Mouse (Mus musculus): ENCODE measurements at regions not wholly inside any gene's neighbourhood (a gene's known extent, or its start where the extent isn't known, plus 50 kb on each side); places are given as distances from the start of the nearest gene placed in this dataset.

DNA sequence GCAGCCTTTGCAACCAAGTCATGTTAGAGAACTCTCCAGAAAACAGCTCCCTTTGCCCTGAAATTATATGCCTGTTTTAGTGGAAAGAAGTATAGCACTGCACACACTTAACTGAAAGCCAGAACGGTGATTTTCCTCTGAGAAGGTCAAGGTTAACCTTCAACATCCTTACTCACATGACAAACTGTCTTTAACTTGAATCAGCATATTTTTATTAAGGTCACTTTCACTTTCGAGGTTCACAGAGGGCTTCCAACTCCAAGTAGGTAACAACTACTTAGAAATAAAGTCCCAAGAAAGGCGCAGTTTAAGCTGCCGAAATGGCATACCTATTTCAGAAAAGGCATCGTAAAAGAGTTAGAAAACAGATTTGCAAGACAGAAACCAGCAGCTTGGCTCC lies 502.4 kb downstream of the Adgrl2 start:
- Histone ChIP-seq H3K36me3 (replicated peaks; ENCODE audit: low read length) (no peaks in the 10 kb centered on the region), H3K27me3 (replicated peaks) (no peaks in the 10 kb centered on the region), H3K4me1 (peaks cover 7% of the 10 kb centered on the region), H3K4me3 (replicated peaks) (no peak overlapping the region), H3K9me3 (no peaks in the 10 kb centered on the region)
- no peak for TF ChIP-seq FLI1 (IDR thresholded peaks at IDR 0.05; ENCODE audit: low read length)
- TF ChIP-seq GATA1 (IDR thresholded peaks at IDR 0.05; ENCODE audit: borderline replicate concordance, low read length) = no peak

DNA sequence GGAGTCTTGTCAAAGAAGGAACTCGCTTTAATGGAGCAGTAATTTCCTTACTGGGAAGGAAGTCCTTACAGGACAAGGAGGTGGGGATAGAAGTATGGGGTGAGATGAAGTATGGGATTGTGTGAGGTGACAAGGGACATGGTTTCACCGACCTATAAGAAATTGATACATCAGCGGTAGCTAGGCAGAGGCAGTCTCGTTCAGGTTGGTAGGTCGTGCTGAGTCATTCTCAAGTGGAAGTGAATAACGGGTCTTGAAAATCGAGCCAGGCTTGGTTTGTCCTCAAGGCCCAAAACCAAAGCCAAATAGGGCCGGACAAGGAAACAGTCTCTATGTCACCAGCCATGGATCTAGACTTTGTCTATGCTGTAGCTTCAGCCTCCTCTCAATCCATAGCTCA lies 514.5 kb downstream of the Adgrl2 start:
- TF ChIP-seq GATA1 (IDR thresholded peaks at IDR 0.05; ENCODE audit: borderline replicate concordance, low read length) (no peak), FLI1 (IDR thresholded peaks at IDR 0.05; ENCODE audit: low read length) (no peak)
- no peaks in the 10 kb centered on the region for H3K27me3 ChIP-seq (replicated peaks)
- H3K36me3 ChIP-seq (replicated peaks; ENCODE audit: low read length) = no peaks in the 10 kb centered on the region
- 0 out of 2 replicates have a peak, but pooled peaks cover 3% of the 10 kb centered on the region for H3K9me3 ChIP-seq
- H3K4me1 ChIP-seq = no peaks in the 10 kb centered on the region
- H3K4me3 ChIP-seq (replicated peaks) = no peak overlapping the region

- no peaks in the 10 kb centered on the region for H3K27me3 ChIP-seq (replicated peaks)
- H3K4me1 ChIP-seq = no peaks in the 10 kb centered on the region
- no peaks in the 10 kb centered on the region for H3K9me3 ChIP-seq
- no peaks in the 10 kb centered on the region for H3K36me3 ChIP-seq (replicated peaks; ENCODE audit: low read length)
- TF ChIP-seq GATA1 (IDR thresholded peaks at IDR 0.05; ENCODE audit: borderline replicate concordance, low read length) (no peak), FLI1 (IDR thresholded peaks at IDR 0.05; ENCODE audit: low read length) (no peak)
- H3K4me3 ChIP-seq (replicated peaks) = no peak overlapping the region
Observed at GRCm38 (mm10) chr3:148472943-148473444, 517.4 kb downstream of the Adgrl2 start.

GRCm38 (mm10) chr3:148465456-148465855 lies 524.9 kb downstream of the Adgrl2 start:
- Histone ChIP-seq H3K4me1 (no peaks in the 10 kb centered on the region), H3K36me3 (replicated peaks; ENCODE audit: low read length) (no peaks in the 10 kb centered on the region), H3K9me3 (no peaks in the 10 kb centered on the region), H3K27me3 (replicated peaks) (no peaks in the 10 kb centered on the region), H3K4me3 (replicated peaks) (no peak overlapping the region)
- TF ChIP-seq GATA1 (IDR thresholded peaks at IDR 0.05; ENCODE audit: borderline replicate concordance, low read length) (no peak), FLI1 (IDR thresholded peaks at IDR 0.05; ENCODE audit: low read length) (no peak)

DNA sequence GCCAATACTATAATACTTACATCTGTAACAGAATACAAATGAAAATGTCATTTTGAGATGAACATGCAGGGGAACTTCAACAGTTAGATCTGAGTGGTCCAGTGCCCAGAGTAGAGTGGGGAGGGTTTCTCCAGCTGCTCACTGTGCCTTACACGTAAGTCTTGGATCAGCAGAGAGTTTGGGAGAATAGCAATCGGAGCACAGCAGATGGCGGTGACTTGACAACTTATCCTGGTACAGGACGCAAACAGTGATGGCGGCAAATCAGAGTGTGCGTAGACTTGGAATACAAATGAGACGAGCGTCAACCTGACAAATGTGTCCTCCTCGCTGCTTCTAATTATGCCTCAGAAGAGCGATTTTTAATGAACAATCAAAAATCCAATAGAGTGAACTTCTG lies 527.6 kb downstream of the Adgrl2 start:
- TF ChIP-seq GATA1 (IDR thresholded peaks at IDR 0.05; ENCODE audit: borderline replicate concordance, low read length) (no peak), FLI1 (IDR thresholded peaks at IDR 0.05; ENCODE audit: low read length) (no peak)
- no peaks in the 10 kb centered on the region for H3K9me3 ChIP-seq
- no peaks in the 10 kb centered on the region for H3K4me1 ChIP-seq
- H3K27me3 ChIP-seq (replicated peaks) = no peaks in the 10 kb centered on the region
- no peak overlapping the region for H3K4me3 ChIP-seq (replicated peaks)
- no peaks in the 10 kb centered on the region for H3K36me3 ChIP-seq (replicated peaks; ENCODE audit: low read length)

DNA sequence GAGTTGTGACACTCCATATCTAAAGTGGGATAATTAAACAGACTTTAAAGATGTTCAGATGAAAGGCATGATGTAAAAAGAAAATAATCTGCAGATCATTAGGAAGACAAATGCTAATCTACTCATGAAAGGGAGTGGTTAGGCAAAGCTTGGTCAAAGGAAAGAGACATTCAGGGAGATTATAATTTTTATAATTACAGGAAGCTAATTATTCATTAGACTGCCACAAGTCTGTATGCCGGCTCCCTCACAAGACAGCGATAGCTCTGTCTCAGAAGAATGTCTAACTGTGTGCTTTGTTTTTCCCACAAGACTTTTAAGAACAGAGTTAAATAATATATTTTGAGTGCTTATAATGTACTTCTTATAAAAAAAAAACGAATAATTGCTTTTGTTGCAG lies 541.5 kb downstream of the Adgrl2 start:
- TF ChIP-seq GATA1 (IDR thresholded peaks at IDR 0.05; ENCODE audit: borderline replicate concordance, low read length) = no peak
- TF ChIP-seq FLI1 (IDR thresholded peaks at IDR 0.05; ENCODE audit: low read length) = no peak
- H3K4me3 ChIP-seq (replicated peaks) = no peak overlapping the region
- no peaks in the 10 kb centered on the region for H3K36me3 ChIP-seq (replicated peaks; ENCODE audit: low read length)
- no peaks in the 10 kb centered on the region for H3K9me3 ChIP-seq
- no peaks in the 10 kb centered on the region for H3K27me3 ChIP-seq (replicated peaks)
- H3K4me1 ChIP-seq = no peaks in the 10 kb centered on the region

DNA sequence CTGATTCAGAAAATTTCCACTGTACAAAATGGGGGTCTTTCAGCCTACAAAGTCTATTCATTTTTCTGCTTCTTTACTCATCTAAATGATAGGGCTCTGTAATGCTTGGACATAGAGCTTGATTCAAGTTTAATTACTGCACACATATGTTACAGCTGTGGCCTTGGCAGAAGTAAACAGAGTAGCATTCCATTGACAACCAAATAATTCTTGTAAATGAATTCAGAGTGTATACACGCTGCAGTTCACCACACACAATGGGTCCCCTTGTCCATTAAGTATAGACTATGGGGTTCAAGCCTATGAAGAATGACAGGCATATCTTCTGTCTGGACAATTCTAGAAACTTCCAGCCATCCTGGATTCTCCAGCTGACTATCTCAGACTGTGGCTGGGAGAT lies 541.9 kb downstream of the Adgrl2 start:
- TF ChIP-seq FLI1 (IDR thresholded peaks at IDR 0.05; ENCODE audit: low read length) = no peak
- no peak for TF ChIP-seq GATA1 (IDR thresholded peaks at IDR 0.05; ENCODE audit: borderline replicate concordance, low read length)
- no peaks in the 10 kb centered on the region for H3K9me3 ChIP-seq
- H3K4me3 ChIP-seq (replicated peaks) = no peak overlapping the region
- H3K4me1 ChIP-seq = no peaks in the 10 kb centered on the region
- no peaks in the 10 kb centered on the region for H3K36me3 ChIP-seq (replicated peaks; ENCODE audit: low read length)
- H3K27me3 ChIP-seq (replicated peaks) = no peaks in the 10 kb centered on the region

GRCm38 (mm10) chr3:148446845-148447244 lies 543.5 kb downstream of the Adgrl2 start:
- no peak overlapping the region for H3K4me3 ChIP-seq (replicated peaks)
- H3K4me1 ChIP-seq = no peaks in the 10 kb centered on the region

GRCm38 (mm10) chr3:148443012-148443411 lies 547.3 kb downstream of the Adgrl2 start:
- Histone ChIP-seq H3K4me1 (no peaks in the 10 kb centered on the region), H3K36me3 (replicated peaks; ENCODE audit: low read length) (no peaks in the 10 kb centered on the region), H3K27me3 (replicated peaks) (no peaks in the 10 kb centered on the region), H3K9me3 (no peaks in the 10 kb centered on the region), H3K4me3 (replicated peaks) (no peak overlapping the region)
- TF ChIP-seq FLI1 (IDR thresholded peaks at IDR 0.05; ENCODE audit: low read length) (no peak), GATA1 (IDR thresholded peaks at IDR 0.05; ENCODE audit: borderline replicate concordance, low read length) (no peak)

More at GRCm38 (mm10) chr3:148446845-148447244, 543.5 kb downstream of the Adgrl2 start:
- TF ChIP-seq GATA1 (IDR thresholded peaks at IDR 0.05; ENCODE audit: borderline replicate concordance, low read length) = no peak
- no peak for TF ChIP-seq FLI1 (IDR thresholded peaks at IDR 0.05; ENCODE audit: low read length)
- Histone ChIP-seq H3K27me3 (replicated peaks) (no peaks in the 10 kb centered on the region), H3K9me3 (no peaks in the 10 kb centered on the region), H3K36me3 (replicated peaks; ENCODE audit: low read length) (no peaks in the 10 kb centered on the region)

DNA sequence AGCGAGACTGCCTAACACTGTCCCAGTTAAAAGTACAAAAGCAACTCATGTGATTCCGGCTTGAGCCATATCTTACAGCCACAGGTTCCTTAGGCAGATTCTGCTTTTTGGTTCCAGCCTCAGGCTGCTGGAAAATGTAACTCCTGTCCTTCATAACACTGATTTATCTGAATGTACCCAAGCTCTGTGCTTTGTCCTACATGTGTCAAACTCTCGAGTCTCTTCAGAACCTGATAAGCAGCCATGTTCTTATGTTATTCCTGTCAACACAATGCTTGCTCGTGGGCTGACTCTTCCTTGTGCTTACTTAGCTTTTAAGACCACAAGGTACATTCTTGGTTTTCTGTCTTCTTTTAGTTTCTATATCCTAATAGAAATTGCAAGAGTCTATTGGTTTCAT lies 556.3 kb downstream of the Adgrl2 start:
- H3K27me3 ChIP-seq (replicated peaks) = no peaks in the 10 kb centered on the region
- no peak overlapping the region for H3K4me3 ChIP-seq (replicated peaks)
- no peaks in the 10 kb centered on the region for H3K4me1 ChIP-seq
- no peaks in the 10 kb centered on the region for H3K36me3 ChIP-seq (replicated peaks; ENCODE audit: low read length)
- TF ChIP-seq FLI1 (IDR thresholded peaks at IDR 0.05; ENCODE audit: low read length) = no peak
- TF ChIP-seq GATA1 (IDR thresholded peaks at IDR 0.05; ENCODE audit: borderline replicate concordance, low read length) = no peak
- H3K9me3 ChIP-seq = no peaks in the 10 kb centered on the region

All from megakaryocyte, embryonic 14.5 days (primary cell).